Comparison of ENCODE assay signal across 8 mouse cellular contexts in genomic region chr12:85374561-85375272, GRCm38 (mm10). TPM values are rescaled to one million over a fixed set of nuclear protein-coding genes. Genes with fewer than 3 reads are reported as not detected.
DNase-seq lines count a peak whose midpoint lies in the region; ATAC-seq lines count a peak whose summit lies in the region.

Gene Tmed10, minus strand, starts transcription at chr12:85374847.

- H3K36me3 ChIP-seq in heart, embryonic 13.5 days, result no peaks in the 10 kb centered on the region
- H3K36me3 ChIP-seq in liver, embryonic 12.5 days, result no peaks in the 10 kb centered on the region
- no peaks in the 10 kb centered on the region for H3K36me3 ChIP-seq in stomach, embryonic 15.5 days

- no peaks in the 10 kb centered on the region for H3K9me3 ChIP-seq in heart, embryonic 13.5 days
- no peaks in the 10 kb centered on the region for H3K9me3 ChIP-seq in liver, embryonic 12.5 days (replicated peaks)
- H3K9me3 ChIP-seq in stomach, embryonic 15.5 days, result no peaks in the 10 kb centered on the region

- H3K4me2 ChIP-seq in heart, embryonic 13.5 days, result peak within 1 kb of the TSS; percentile 86
- H3K4me2 ChIP-seq in liver, embryonic 12.5 days, result peak within 1 kb of the TSS; percentile 73
- peak within 1 kb of the TSS; percentile 58 for H3K4me2 ChIP-seq in stomach, embryonic 15.5 days

- peak; percentile 90 for ATAC-seq in heart, embryonic 13.5 days (ENCODE audit: extremely low read depth, insufficient number of reproducible peaks, low FRiP score, low TSS enrichment)
- ATAC-seq in liver, embryonic 12.5 days, result peak; percentile 91
- peak; percentile 92 for ATAC-seq in stomach, embryonic 15.5 days (ENCODE audit: insufficient read depth, low FRiP score, low read depth)

- H3K27ac ChIP-seq in brown adipose tissue, adult 24 weeks (replicated peaks; ENCODE audit: low read depth, low read length), result peak within 1 kb of the TSS; percentile 98
- peak within 1 kb of the TSS; percentile 89 for H3K27ac ChIP-seq in heart, embryonic 13.5 days (replicated peaks)
- H3K27ac ChIP-seq in liver, embryonic 12.5 days, result peak within 1 kb of the TSS; percentile 90
- H3K27ac ChIP-seq in stomach, embryonic 15.5 days, result peak within 1 kb of the TSS; percentile 85

- WGBS in heart, embryonic 13.5 days, result under 1% methylated on average over 37 of the region's 37 CpGs
- WGBS in liver, embryonic 12.5 days (ENCODE audit: insufficient replicate concordance), result 2% methylated on average over 37 of the region's 37 CpGs
- under 1% methylated on average over 37 of the region's 37 CpGs for WGBS in stomach, embryonic 15.5 days

- peak within 1 kb of the TSS; percentile 96 for H3K9ac ChIP-seq in heart, embryonic 13.5 days
- H3K9ac ChIP-seq in liver, embryonic 12.5 days, result peak within 1 kb of the TSS; percentile 88
- H3K9ac ChIP-seq in stomach, embryonic 15.5 days, result peak within 1 kb of the TSS; percentile 47

- H3K27me3 ChIP-seq in heart, embryonic 13.5 days (replicated peaks), result no peaks in the 10 kb centered on the region
- no peaks in the 10 kb centered on the region for H3K27me3 ChIP-seq in liver, embryonic 12.5 days (replicated peaks)
- no peaks in the 10 kb centered on the region for H3K27me3 ChIP-seq in stomach, embryonic 15.5 days (replicated peaks)

- H3K4me1 ChIP-seq in brown adipose tissue, adult 24 weeks (ENCODE audit: control insufficient read depth, insufficient read depth, insufficient read length, low read length), result peaks cover 10% of the 10 kb centered on the region
- peaks cover 43% of the 10 kb centered on the region for H3K4me1 ChIP-seq in heart, embryonic 13.5 days
- peaks cover 46% of the 10 kb centered on the region for H3K4me1 ChIP-seq in liver, embryonic 12.5 days
- peaks cover 10% of the 10 kb centered on the region for H3K4me1 ChIP-seq in stomach, embryonic 15.5 days

- peak; percentile 92 for DNase-seq in CD4-positive, CD25-positive, alpha-beta regulatory T cell, adult 2 months (ENCODE audit: low read depth, low spot score)
- DNase-seq in fat pad, adult 2 months (ENCODE audit: extremely low read depth, low read depth, low spot score), result peak; percentile 75
- peak; percentile 94 for DNase-seq in kidney, postnatal 10 days
- DNase-seq in natural killer cell, adult 2 months (ENCODE audit: low spot score in 2 of 2), result peak; percentile 84 to 85

- H3K4me3 ChIP-seq in brown adipose tissue, adult 24 weeks (ENCODE audit: insufficient read depth, low read depth, low read length), result peak within 1 kb of the TSS; percentile 83
- peak within 1 kb of the TSS; percentile 93 for H3K4me3 ChIP-seq in heart, embryonic 13.5 days
- peak within 1 kb of the TSS; percentile 87 for H3K4me3 ChIP-seq in liver, embryonic 12.5 days
- peak within 1 kb of the TSS; percentile 58 for H3K4me3 ChIP-seq in stomach, embryonic 15.5 days (replicated peaks)

RNA-seq across cellular contexts. Expression of gene Tmed10, which starts in this region (rescaled TPM):
- polyA plus RNA-seq in brown adipose tissue, adult 24 weeks (2012; ENCODE audit: insufficient read depth, insufficient read length, missing spikeins), result 96.7 and 126 TPM in 2 replicates
- 279 and 292 TPM in 2 replicates for polyA plus RNA-seq in heart, embryonic 13.5 days (2015; fragmentation: Nextera tagmentation; extraction: Ambion mirVana)
- 194 and 195 TPM in 2 replicates for polyA plus RNA-seq in liver, embryonic 12.5 days (2016; fragmentation: Nextera tagmentation; extraction: Ambion mirVana)
- polyA plus RNA-seq in stomach, embryonic 15.5 days (2015; fragmentation: Nextera tagmentation; extraction: Ambion mirVana), result 359 and 399 TPM in 2 replicates

Comparison
In these comparisons a context has a peak if more than half of its experiments do, and no peak if none do; other contexts are left out.
1. Peak in every context shown above with its lines: DNase-seq, ATAC-seq, H3K4me3 ChIP-seq and H3K27ac ChIP-seq.